Mouse (Mus musculus) megakaryocyte-erythroid progenitor cell, adult 5-6 weeks (primary cell): ENCODE measurements around the gene Stoml1. TPM values are rescaled to one million over a fixed set of nuclear protein-coding genes. Genes with fewer than 3 reads are reported as not detected.

Source experiments
- ATAC-seq: replicated peaks from 2 replicates; pipeline ENCODE4 v1.8.0; 2016; ENCODE audit warnings: mild to moderate bottlenecking, inconsistent platforms; ENCODE audit not compliant: severe bottlenecking, poor library complexity, low FRiP score, low TSS enrichment
- total RNA-seq, 2 experiments: library from RNA; stranded (forward) in 1 of 2; stranded (reverse) in 1 of 2; fragments of 200-1000, 215-1000 nt in 1 of 2; fragments of >200 nt in 1 of 2; fragmentation: Nextera tagmentation in 1 of 2; gene quantifications; 2 replicates each; pipeline ENCODE4 v1.2.3; 2014 to 2017

Stoml1 gene
- total RNA-seq, 2 experiments from 2014 or later = 5.3 to 17.9 TPM

GRCm38 (mm10) chr9:58289901-58290300, 36.9 kb downstream of the Stoml1 start:
- ATAC-seq = no peak

GRCm38 (mm10) chr9:58294527-58294926, 41.6 kb downstream of the Stoml1 start:
- no peak for ATAC-seq

GRCm38 (mm10) chr9:58295345-58295744, 42.4 kb downstream of the Stoml1 start:
- ATAC-seq = no peak

- no peak for ATAC-seq
These were observed 42.9 kb downstream of the Stoml1 start for GRCm38 (mm10) chr9:58295766-58296361.

GRCm38 (mm10) chr9:58297065-58297464, 44.1 kb downstream of the Stoml1 start:
- no peak for ATAC-seq

GRCm38 (mm10) chr9:58297961-58298477, 45.1 kb downstream of the Stoml1 start:
- ATAC-seq = no peak

- ATAC-seq = no peak
These were observed 46.4 kb downstream of the Stoml1 start for GRCm38 (mm10) chr9:58299356-58299799.

- no peak for ATAC-seq
These were observed 50.2 kb downstream of the Stoml1 start for GRCm38 (mm10) chr9:58303115-58303514.

GRCm38 (mm10) chr9:58303599-58304271, 50.8 kb downstream of the Stoml1 start:
- ATAC-seq = no peak

- no peak for ATAC-seq
These were observed 52.7 kb downstream of the Stoml1 start for GRCm38 (mm10) chr9:58305686-58306085.

GRCm38 (mm10) chr9:58308395-58308794, 55.4 kb downstream of the Stoml1 start:
- ATAC-seq = no peak

- ATAC-seq = no peak
These were observed 57.2 kb downstream of the Stoml1 start for GRCm38 (mm10) chr9:58310043-58310660.

- ATAC-seq = no peak
These were observed 58.4 kb downstream of the Stoml1 start for GRCm38 (mm10) chr9:58311191-58311910.

Other genes with a start within 250 kb of the Stoml1 start
- not detected in 2 replicates for gene Cyp11a1, start 246.8 kb upstream of the Stoml1 start, total RNA-seq (2014; fragmentation: Nextera tagmentation)
- gene Cyp11a1, start 246.8 kb upstream of the Stoml1 start, total RNA-seq (2017) = not detected in 2 replicates
- gene Stra6, start 189.4 kb upstream of the Stoml1 start, total RNA-seq (2014; fragmentation: Nextera tagmentation) = not detected in 2 replicates
- gene Stra6, start 189.4 kb upstream of the Stoml1 start, total RNA-seq (2017) = not detected in 2 replicates
- not detected in 2 replicates for gene Ccdc33, start 134.3 kb upstream of the Stoml1 start, total RNA-seq (2014; fragmentation: Nextera tagmentation)
- gene Ccdc33, start 134.3 kb upstream of the Stoml1 start, total RNA-seq (2017) = not detected in 2 replicates
- gene Islr, start 48.9 kb upstream of the Stoml1 start, total RNA-seq (2014; fragmentation: Nextera tagmentation) = not detected in 2 replicates
- 0.27 TPM in 1 of 2 replicates, not detected in the other for gene Islr, start 48.9 kb upstream of the Stoml1 start, total RNA-seq (2017)
- 0.07 TPM in 1 of 2 replicates, not detected in the other for gene Islr2, start 48.8 kb upstream of the Stoml1 start, total RNA-seq (2014; fragmentation: Nextera tagmentation)
- gene Islr2, start 48.8 kb upstream of the Stoml1 start, total RNA-seq (2017) = not detected in 2 replicates
- 126 and 134 TPM in 2 replicates for gene Pml, start 3.4 kb upstream of the Stoml1 start, total RNA-seq (2014; fragmentation: Nextera tagmentation)
- gene Pml, start 3.4 kb upstream of the Stoml1 start, total RNA-seq (2017) = 34.2 and 38.1 TPM in 2 replicates
- not detected in 2 replicates for gene Loxl1, start 60.0 kb downstream of the Stoml1 start, total RNA-seq (2014; fragmentation: Nextera tagmentation)
- not detected in 2 replicates for gene Loxl1, start 60.0 kb downstream of the Stoml1 start, total RNA-seq (2017)
- not detected in 2 replicates for gene Tbc1d21, start 117.3 kb downstream of the Stoml1 start, total RNA-seq (2014; fragmentation: Nextera tagmentation)
- not detected in 2 replicates for gene Tbc1d21, start 117.3 kb downstream of the Stoml1 start, total RNA-seq (2017)
- not detected in 2 replicates for gene Insyn1, start 235.4 kb downstream of the Stoml1 start, total RNA-seq (2014; fragmentation: Nextera tagmentation)
- not detected in 2 replicates for gene Insyn1, start 235.4 kb downstream of the Stoml1 start, total RNA-seq (2017)